Mouse (Mus musculus): ENCODE measurements around the gene Zfp865. TPM values are rescaled to one million over a fixed set of nuclear protein-coding genes. Genes with fewer than 3 reads are reported as not detected.
"Not testable (repeated sequence)": the region's sequence is repeated elsewhere in the genome, so short reads cannot be mapped to it uniquely, and the experiment has no call there.

The Zfp865 gene
- polyA plus RNA-seq, 1 experiment from 2014 or later = 33.9 TPM

DNA sequence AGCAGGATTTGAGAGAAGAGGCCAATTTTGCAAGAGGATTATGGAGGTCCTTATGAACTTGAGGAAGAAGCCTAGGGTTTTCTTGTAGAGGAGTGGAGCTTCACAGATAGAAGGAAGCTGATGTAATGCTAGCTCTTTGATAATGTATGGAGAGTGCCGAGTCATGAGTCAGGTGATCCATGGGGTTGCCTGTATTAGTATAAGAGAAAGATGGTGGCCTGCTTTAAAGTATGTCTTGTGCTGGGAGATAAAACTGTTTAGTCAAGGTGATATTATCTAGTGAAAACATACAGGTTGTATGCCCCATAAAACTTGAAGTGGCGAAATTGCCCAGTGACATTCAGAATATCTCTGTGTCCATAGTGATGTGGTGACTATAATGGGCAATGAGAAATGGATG is 56.8 kb downstream of the Zfp865 start:
- ChIA-PET CTCF (interaction anchor here (0.6 kb wide), 1 partner anchor 10 kb away, joined by 3 read pairs; no protein-coding TSS in a partner anchor), POLR2A (interaction anchor here (0.7 to 1.6 kb wide), 2 partner anchors 15 to 210 kb away, joined by 3 to 7 read pairs; partner anchors contain the start of gene U2af2)
- in situ Hi-C loops (cut with MboI; ENCODE audit: low pct_unique_long_range_greater_than_20kb) = loop anchor here (25.0 kb wide), 1 partner anchor 915 kb away; the partner anchor contains the start of genes Cdc42ep5 and Leng9
- no peaks in the 10 kb centered on the region for H3K27me3 ChIP-seq
- no peak for ATAC-seq
- TF ChIP-seq CTCF (IDR thresholded peaks at IDR 0.05) = no peak
- DNase-seq (ENCODE audit: low read depth, low spot score) = no peak

DNA sequence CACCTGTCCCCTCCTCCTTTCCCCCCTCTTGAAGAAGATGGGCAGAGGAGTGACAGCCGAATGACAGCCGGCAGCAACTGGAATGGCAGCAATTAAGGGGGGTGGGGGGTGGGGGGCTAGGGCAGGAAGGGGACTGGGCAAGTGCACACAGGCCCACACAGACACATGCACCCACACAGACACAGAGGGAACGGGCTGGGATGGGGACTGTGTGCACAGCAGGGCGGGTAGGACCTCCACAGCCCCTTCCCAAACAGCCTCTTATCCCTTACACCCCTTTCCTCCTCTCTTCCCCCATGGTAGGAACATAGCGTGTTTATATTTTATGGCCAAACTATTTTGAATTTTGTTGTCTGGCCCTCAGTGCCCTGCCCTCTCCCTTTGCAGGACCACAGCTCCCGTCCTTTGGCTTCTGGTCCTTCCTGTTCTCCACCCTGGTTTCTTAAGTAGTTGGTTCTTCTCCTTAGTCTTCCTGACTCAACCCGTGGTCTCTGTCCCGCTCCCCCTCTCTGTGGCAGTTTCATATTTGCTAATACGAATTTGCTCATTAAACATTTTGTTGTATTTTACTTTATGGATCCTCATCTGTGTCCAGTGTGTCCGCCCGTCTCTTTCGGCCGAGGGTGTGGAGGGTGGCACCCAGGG is 59.3 kb downstream of the Zfp865 start:
- DNase-seq (ENCODE audit: low read depth, low spot score); H3K27me3 ChIP-seq; POLR2A ChIA-PET: not testable (repeated sequence)
- CTCF ChIA-PET = interaction anchor here (1.3 kb wide), 1 partner anchor 10 kb away, joined by 3 read pairs; no protein-coding TSS in a partner anchor
- in situ Hi-C loops (cut with MboI; ENCODE audit: low pct_unique_long_range_greater_than_20kb) = loop anchor here (25.0 kb wide), 1 partner anchor 917 kb away; the partner anchor contains the start of genes Cdc42ep5 and Leng9
- ATAC-seq = peak; percentile 0

DNA sequence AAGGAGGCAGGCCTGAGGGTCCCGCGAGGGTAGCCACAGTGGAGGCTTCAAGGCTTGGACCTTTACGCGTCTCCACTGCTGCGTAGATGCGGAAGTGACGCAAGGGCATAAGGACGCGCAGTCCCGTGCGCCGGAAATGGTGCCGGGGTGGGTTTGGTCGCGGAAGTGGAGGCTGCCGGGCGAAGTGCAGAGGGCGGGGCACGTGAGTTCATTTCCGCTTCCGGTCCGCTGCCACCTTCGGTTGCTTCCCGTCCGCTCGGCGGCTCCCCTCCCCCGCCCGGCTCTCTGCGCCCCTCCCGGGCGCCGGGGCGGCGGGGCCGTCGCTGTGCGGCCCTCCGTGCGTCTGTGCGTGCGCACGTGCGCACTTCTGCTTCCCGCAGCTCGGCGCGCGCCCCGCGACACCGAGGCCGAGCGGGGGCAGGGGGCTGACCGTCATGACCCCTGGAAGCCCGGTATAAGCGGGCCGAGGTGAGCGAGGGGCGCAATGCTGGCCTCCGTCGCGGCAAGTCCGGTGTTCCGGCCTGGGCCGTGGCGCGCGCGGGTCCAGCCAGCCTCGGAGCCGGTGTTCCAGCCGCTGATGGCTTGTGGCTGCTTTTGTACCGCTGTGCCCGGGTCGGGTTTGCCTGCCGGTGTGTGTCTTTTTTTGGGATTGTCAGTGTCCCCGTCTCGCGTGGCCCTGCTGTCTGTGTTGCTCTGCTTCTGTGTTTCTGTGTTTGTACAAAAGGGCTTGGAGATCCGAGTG is 60.0 kb downstream of the Zfp865 start, which contains the start of gene Epn1:
Gene Epn1, plus strand, starts transcription at position 226 of the 742 bp plus-strand sequence.
- peak; percentile 97 for ATAC-seq
- in situ Hi-C loops (cut with MboI; ENCODE audit: low pct_unique_long_range_greater_than_20kb) = loop anchor here (25.0 kb wide), 1 partner anchor 918 kb away; the partner anchor contains the start of genes Cdc42ep5 and Leng9
- no peak for TF ChIP-seq CTCF (IDR thresholded peaks at IDR 0.05)
- no peak for DNase-seq (ENCODE audit: low read depth, low spot score)
- CTCF ChIA-PET = no interaction called here
- POLR2A ChIA-PET = no interaction called here
- H3K27me3 ChIP-seq = no peaks in the 10 kb centered on the region

DNA sequence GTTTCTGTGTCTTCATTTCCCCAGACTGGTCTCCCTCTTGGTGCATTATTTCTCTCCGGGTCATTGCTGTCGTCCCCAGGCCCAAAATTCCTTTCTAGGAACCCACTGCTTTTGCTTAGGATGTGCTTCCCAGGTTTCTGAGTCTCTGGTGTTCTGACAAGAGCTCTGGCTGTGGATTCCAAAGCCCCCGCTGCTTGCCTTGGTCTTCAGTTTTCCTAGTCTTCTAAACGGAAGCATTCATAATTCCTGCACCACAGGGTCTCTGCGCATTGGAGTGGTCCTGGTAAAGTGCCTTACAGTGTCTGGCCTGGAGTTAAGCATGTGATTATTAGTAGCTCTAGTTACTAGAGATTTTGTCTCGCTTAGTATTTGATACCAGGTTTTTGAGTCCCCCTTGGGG is 60.6 kb downstream of the Zfp865 start:
- H3K27me3 ChIP-seq = no peaks in the 10 kb centered on the region
- no peak for DNase-seq (ENCODE audit: low read depth, low spot score)
- POLR2A ChIA-PET = interaction anchor here (0.7 kb wide), 1 partner anchor 10 kb away, joined by 3 read pairs; no protein-coding TSS in a partner anchor
- ATAC-seq = no peak
- in situ Hi-C loops (cut with MboI; ENCODE audit: low pct_unique_long_range_greater_than_20kb) = loop anchor here (25.0 kb wide), 1 partner anchor 919 kb away; the partner anchor contains the start of genes Cdc42ep5 and Leng9
- TF ChIP-seq CTCF (IDR thresholded peaks at IDR 0.05) = no peak
- CTCF ChIA-PET = no interaction called here

DNA sequence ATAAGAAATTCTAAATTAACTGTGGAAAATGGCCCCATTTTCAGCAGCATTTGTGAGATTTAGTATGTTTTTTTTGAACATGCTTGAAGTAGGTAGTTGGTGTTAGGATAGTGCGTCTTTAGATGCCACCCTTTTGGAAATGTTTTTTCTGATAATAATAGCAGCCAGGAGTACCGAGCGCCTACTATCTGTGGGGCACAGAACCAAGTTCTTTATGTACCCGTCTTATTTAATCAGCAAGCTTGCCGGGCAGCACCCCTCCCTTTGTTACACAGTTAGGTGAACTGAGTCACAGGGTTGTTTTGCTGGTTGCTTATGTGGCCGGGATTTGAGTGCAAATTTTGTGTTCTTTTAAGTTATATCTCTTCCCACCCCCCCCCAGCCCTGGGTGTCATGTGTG is 61.1 kb downstream of the Zfp865 start:
- no peaks in the 10 kb centered on the region for H3K27me3 ChIP-seq
- no peak for TF ChIP-seq CTCF (IDR thresholded peaks at IDR 0.05)
- CTCF ChIA-PET = no interaction called here
- ATAC-seq (no peak), DNase-seq (ENCODE audit: low read depth, low spot score) (no peak)
- POLR2A ChIA-PET = interaction anchor here (0.7 kb wide), 1 partner anchor 10 kb away, joined by 3 read pairs; no protein-coding TSS in a partner anchor
- in situ Hi-C loops (cut with MboI; ENCODE audit: low pct_unique_long_range_greater_than_20kb) = loop anchor here (25.0 kb wide), 1 partner anchor 919 kb away; the partner anchor contains the start of genes Cdc42ep5 and Leng9

DNA sequence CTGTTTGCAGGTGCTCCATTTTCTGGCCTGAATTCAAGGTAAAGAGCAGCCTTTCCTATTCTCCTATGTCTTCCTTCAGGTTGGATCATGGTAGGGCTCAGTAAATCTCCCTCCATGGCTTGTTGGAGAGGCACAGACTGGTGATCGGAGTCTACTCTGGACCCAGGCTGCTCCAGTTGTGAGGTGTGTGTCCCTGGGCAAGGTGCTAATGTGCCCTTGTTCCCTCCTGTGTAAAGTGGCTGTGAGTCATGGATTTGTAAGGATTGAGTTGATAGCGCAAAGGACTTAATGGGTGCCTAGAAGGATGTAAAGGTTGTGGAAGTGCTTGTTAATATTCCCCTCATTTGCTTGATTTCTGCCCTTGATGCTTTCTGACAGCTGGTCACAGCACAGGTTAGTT is 61.8 kb downstream of the Zfp865 start:
- no peaks in the 10 kb centered on the region for H3K27me3 ChIP-seq
- ChIA-PET CTCF (interaction anchor here (1.0 kb wide), 1 partner anchor 10 kb away, joined by 3 read pairs; no protein-coding TSS in a partner anchor), POLR2A (interaction anchor here (0.6 kb wide), 2 partner anchors 166 to 1108 kb away, joined by 3 read pairs; no protein-coding TSS in a partner anchor)
- in situ Hi-C loops (cut with MboI; ENCODE audit: low pct_unique_long_range_greater_than_20kb) = loop anchor here (25.0 kb wide), 1 partner anchor 920 kb away; the partner anchor contains the start of genes Cdc42ep5 and Leng9
- no peak for TF ChIP-seq CTCF (IDR thresholded peaks at IDR 0.05)
- ATAC-seq = no peak
- DNase-seq (ENCODE audit: low read depth, low spot score) = no peak

DNA sequence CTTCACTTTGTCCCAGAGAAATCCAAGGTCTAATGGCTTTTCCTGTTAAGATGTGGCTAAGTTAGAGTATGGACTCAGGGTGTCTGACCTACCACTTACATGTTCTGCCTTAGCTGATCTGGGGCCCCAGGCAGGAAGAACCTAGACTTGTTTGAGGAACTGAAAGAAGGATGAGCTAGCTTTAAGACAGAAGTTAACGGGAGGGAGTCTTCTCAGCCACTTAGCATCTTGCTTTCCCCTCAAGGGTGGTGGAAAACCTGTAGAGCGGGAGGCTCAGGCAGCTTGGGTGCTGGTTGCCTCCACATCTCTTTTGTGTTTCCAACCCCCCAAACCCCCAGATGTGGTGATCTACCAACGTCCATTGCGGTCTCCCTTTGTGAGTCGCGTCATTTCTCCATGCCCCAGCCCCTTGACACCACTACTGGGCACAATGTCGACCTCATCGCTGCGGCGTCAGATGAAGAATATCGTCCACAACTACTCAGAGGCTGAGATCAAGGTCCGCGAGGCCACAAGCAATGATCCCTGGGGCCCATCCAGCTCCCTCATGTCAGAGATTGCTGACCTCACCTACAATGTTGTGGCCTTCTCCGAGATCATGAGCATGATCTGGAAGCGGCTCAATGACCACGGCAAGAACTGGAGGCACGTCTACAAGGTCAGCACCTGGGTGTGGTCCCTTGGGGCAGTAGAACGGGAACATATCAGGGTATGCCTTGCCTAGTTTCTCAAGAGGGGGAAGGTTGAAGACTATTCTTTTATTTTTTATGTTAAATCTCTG is 63.3 kb downstream of the Zfp865 start:
- CTCF ChIA-PET = interaction anchor here (0.9 to 1.0 kb wide), 2 partner anchors 8 to 34 kb away, joined by 3 read pairs; no protein-coding TSS in a partner anchor
- in situ Hi-C loops (cut with MboI; ENCODE audit: low pct_unique_long_range_greater_than_20kb) = loop anchor here (25.0 kb wide), 1 partner anchor 921 kb away; the partner anchor contains the start of genes Cdc42ep5 and Leng9
- DNase-seq (ENCODE audit: low read depth, low spot score) = no peak
- no peak for ATAC-seq
- TF ChIP-seq CTCF (IDR thresholded peaks at IDR 0.05) = no peak
- POLR2A ChIA-PET = interaction anchor here (0.9 kb wide), 1 partner anchor 22 kb away, joined by 3 read pairs; no protein-coding TSS in a partner anchor
- H3K27me3 ChIP-seq = no peaks in the 10 kb centered on the region

DNA sequence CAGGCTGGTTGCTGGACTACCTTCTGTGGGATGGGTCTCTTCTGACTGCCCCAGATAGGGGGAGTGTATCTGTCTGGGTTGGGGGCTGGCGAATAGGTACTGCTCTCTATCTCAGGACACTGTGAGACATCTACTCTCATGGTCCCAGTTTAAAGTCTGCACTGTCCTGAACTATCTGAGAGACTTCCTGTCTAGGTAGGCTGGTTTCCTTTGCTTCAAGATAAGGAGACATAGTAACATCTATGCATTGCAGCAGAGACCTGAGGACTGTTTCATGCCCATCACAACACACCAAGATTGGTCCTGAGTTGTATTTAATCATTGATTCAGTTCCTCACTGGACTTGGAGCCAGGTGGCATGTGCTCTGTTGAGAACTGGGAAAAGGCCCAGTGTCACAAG is 65.3 kb downstream of the Zfp865 start:
- in situ Hi-C loops (cut with MboI; ENCODE audit: low pct_unique_long_range_greater_than_20kb) = loop anchor here (25.0 kb wide), 1 partner anchor 923 kb away; the partner anchor contains the start of genes Cdc42ep5 and Leng9
- DNase-seq (ENCODE audit: low read depth, low spot score) (no peak), ATAC-seq (no peak)
- POLR2A ChIA-PET = no interaction called here
- no peak for TF ChIP-seq CTCF (IDR thresholded peaks at IDR 0.05)
- no peaks in the 10 kb centered on the region for H3K27me3 ChIP-seq
- CTCF ChIA-PET = no interaction called here

Other genes with a start within 250 kb of the Zfp865 start
- not detected for gene Fam71e2, start 249.1 kb upstream of the Zfp865 start, polyA plus RNA-seq (2021)
- gene Il11, start 237.5 kb upstream of the Zfp865 start, polyA plus RNA-seq (2021) = 2.4 TPM
- 0.67 TPM for gene Tmem190, start 237.4 kb upstream of the Zfp865 start, polyA plus RNA-seq (2021)
- 5.7 TPM for gene Tmem238, start 230.7 kb upstream of the Zfp865 start, polyA plus RNA-seq (2021)
- gene Rpl28, start 227.5 kb upstream of the Zfp865 start, polyA plus RNA-seq (2021) = 230 TPM
- 250 TPM for gene Ube2s, start 207.8 kb upstream of the Zfp865 start, polyA plus RNA-seq (2021)
- gene Shisa7, start 175.7 kb upstream of the Zfp865 start, polyA plus RNA-seq (2021) = 1.9 TPM
- 8.5 TPM for gene Isoc2b, start 150.1 kb upstream of the Zfp865 start, polyA plus RNA-seq (2021)
- 6.6 TPM for gene Isoc2a, start 143.2 kb upstream of the Zfp865 start, polyA plus RNA-seq (2021)
- gene Gm36210, start 113.9 kb upstream of the Zfp865 start, polyA plus RNA-seq (2021) = not detected
- gene Zfp628, start 105.2 kb upstream of the Zfp865 start, polyA plus RNA-seq (2021) = 8.1 TPM
- gene Nat14, start 98.3 kb upstream of the Zfp865 start, polyA plus RNA-seq (2021) = 5.3 TPM
- 4.7 TPM for gene Ssc5d, start 94.6 kb upstream of the Zfp865 start, polyA plus RNA-seq (2021)
- gene Sbk2, start 56.0 kb upstream of the Zfp865 start, polyA plus RNA-seq (2021) = 1.8 TPM
- 0.09 TPM for gene Sbk3, start 49.2 kb upstream of the Zfp865 start, polyA plus RNA-seq (2021)
- gene Zfp579, start 24.2 kb upstream of the Zfp865 start, polyA plus RNA-seq (2021) = 25.1 TPM
- gene Zfp524, start 6.0 kb upstream of the Zfp865 start, polyA plus RNA-seq (2021) = 11.0 TPM
- 31.6 TPM for gene Fiz1, start 5.7 kb upstream of the Zfp865 start, polyA plus RNA-seq (2021)
- gene Gm44973, start 4.9 kb upstream of the Zfp865 start, polyA plus RNA-seq (2021) = 1.3 TPM
- gene Ccdc106, start 177 bp downstream of the Zfp865 start, polyA plus RNA-seq (2021) = 7.9 TPM
- gene 4632433K11Rik, start 13.7 kb downstream of the Zfp865 start, polyA plus RNA-seq (2021) = not detected
- 6.3 TPM for gene Zfp784, start 18.1 kb downstream of the Zfp865 start, polyA plus RNA-seq (2021)
- gene Zfp580, start 31.2 kb downstream of the Zfp865 start, polyA plus RNA-seq (2021) = 22.4 TPM
- 216 TPM for gene U2af2, start 41.8 kb downstream of the Zfp865 start, polyA plus RNA-seq (2021)
- gene Epn1, start 59.9 kb downstream of the Zfp865 start, polyA plus RNA-seq (2021) = 138 TPM
- not detected for gene Rfpl4, start 96.6 kb downstream of the Zfp865 start, polyA plus RNA-seq (2021)
- 0.05 TPM for gene Rasl2-9, start 105.6 kb downstream of the Zfp865 start, polyA plus RNA-seq (2021)
- gene Vmn1r55, start 129.3 kb downstream of the Zfp865 start, polyA plus RNA-seq (2021) = under 0.01 TPM
- gene Vmn1r56, start 176.4 kb downstream of the Zfp865 start, polyA plus RNA-seq (2021) = not detected
- gene Vmn1r57, start 198.1 kb downstream of the Zfp865 start, polyA plus RNA-seq (2021) = not detected

Measured in Patski (cell line).